Mouse (Mus musculus): ENCODE data around the gene Actn4.
"Not testable (repeated sequence)": the region's sequence is repeated elsewhere in the genome, so short reads cannot be mapped to it uniquely, and the experiment has no call there.

DNA sequence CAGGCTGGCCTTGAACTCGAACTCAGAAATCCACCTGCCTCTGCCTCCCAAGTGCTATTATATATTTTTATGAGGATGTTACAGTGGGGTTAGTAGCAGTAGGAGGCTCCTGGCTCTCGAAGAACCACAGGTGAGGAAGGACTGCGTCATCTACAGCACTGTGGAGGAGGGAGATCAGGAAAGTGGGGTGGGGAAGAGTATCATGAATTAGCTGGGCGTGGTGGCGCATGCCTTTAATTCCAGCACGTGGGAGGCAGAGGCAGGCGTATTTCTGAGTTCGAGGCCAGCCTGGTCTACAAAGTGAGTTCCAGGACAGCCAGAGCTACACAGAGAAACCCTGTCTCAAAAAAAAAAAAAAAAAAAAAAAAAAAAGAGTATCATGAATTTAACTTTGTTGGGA lies 6.0 kb upstream of the Actn4 start:
- TF ChIP-seq CTCF (IDR thresholded peaks at IDR 0.05; ENCODE audit: borderline replicate concordance, insufficient read depth, low read depth, low read length); POLR2A (IDR thresholded peaks at IDR 0.05; ENCODE audit: borderline replicate concordance, insufficient read depth, low read length): not testable (repeated sequence)

All from cerebellum, adult 2 months (tissue).